Mouse (Mus musculus) small intestine, adult 2 months (tissue): ENCODE measurements around the gene Cngb1.

Experiments used
- CTCF ChIP-seq: fragments of 200-500 bp; IDR thresholded peaks from 2 replicates; pipeline ENCODE4 v1.5.1; 2012; ENCODE audit warnings: low read depth, mild to moderate bottlenecking, control low read depth, inconsistent platforms, low read length, moderate library complexity, mixed read lengths; ENCODE audit not compliant: insufficient replicate concordance, insufficient read length; ENCODE audit errors: extremely low read depth
- POLR2A ChIP-seq: fragments of 200-500 bp; IDR thresholded peaks from 2 replicates; pipeline ENCODE4 v1.6.1; 2012; ENCODE audit warnings: low read depth, mild to moderate bottlenecking, control low read depth, inconsistent platforms, low read length, moderate library complexity

DNA sequence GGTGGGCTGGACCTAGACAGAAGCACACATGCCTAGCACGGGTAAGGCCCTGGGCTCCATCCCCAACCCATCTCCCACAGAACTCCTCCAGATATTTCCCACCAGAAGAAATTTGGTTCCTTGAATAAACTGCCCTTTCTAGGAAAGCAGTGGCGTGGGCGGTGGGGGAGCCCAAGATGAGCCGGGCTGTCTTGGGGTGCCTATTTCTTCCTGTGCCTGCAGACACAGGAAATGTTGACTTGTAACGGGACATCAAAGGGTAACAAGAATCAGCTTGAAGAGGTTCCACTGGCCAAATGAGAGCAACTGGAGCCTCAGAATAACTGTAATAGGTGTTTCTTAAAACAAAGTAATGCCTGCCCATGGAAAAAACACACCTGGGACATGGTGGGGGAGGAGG lies 59.1 kb downstream of the Cngb1 start:
- TF ChIP-seq POLR2A: no peak
- no peak for TF ChIP-seq CTCF
